Mouse (Mus musculus) liver, embryonic 11.5 days (tissue): ENCODE measurements around the gene Gli3. TPM values are rescaled to one million over a fixed set of nuclear protein-coding genes. Genes with fewer than 3 reads are reported as not detected.

ENCODE experiments used
- ATAC-seq: fragments of 200-750 bp; cut with Nextera tagmentation; replicated peaks from 2 replicates; pipeline ENCODE4 v1.8.0; 2017; ENCODE audit warnings: moderate number of reproducible peaks, mild to moderate bottlenecking, moderate TSS enrichment, moderate library complexity; ENCODE audit not compliant: low FRiP score
- DNase-seq: peaks from one replicate; pipeline ENCODE4 v3.0.0-alpha.2; 2017; ENCODE audit warnings: low spot score
- H3K27ac ChIP-seq: fragments of 300-500 bp; sonication (generic); 2 replicates; pipeline ENCODE4 v1.5.1; 2014; ENCODE audit warnings: mild to moderate bottlenecking, low read depth, low read length, control low read depth
- H3K27me3 ChIP-seq: fragments of 300-500 bp; sonication (generic); replicated peaks from 2 replicates; pipeline ENCODE4 v1.6.1; 2014; ENCODE audit warnings: low read length, mixed read lengths; ENCODE audit not compliant: control insufficient read depth, insufficient read depth
- H3K36me3 ChIP-seq: fragments of 300-500 bp; sonication (generic); 2 replicates; pipeline ENCODE4 v1.6.1; 2014; ENCODE audit warnings: mild to moderate bottlenecking, low read length, moderate library complexity, mixed read lengths; ENCODE audit not compliant: control insufficient read depth, insufficient read depth
- H3K4me1 ChIP-seq: fragments of 300-500 bp; sonication (generic); replicated peaks from 2 replicates; pipeline ENCODE4 v1.6.1; 2014; ENCODE audit warnings: low read length, mixed read lengths; ENCODE audit not compliant: control insufficient read depth, insufficient read depth
- H3K4me2 ChIP-seq: fragments of 300-500 bp; sonication (generic); 2 replicates; pipeline ENCODE4 v1.6.1; 2014; ENCODE audit warnings: mild to moderate bottlenecking, control low read depth, moderate library complexity
- H3K4me3 ChIP-seq: fragments of 300-500 bp; sonication (generic); 2 replicates; pipeline ENCODE4 v1.5.1; 2014; ENCODE audit warnings: low read depth, low read length, control low read depth
- H3K9ac ChIP-seq: fragments of 300-500 bp; sonication (generic); 2 replicates; pipeline ENCODE4 v1.6.1; 2014; ENCODE audit warnings: low read depth, low read length, control low read depth
- H3K9me3 ChIP-seq: fragments of 300-500 bp; sonication (generic); 2 replicates; pipeline ENCODE4 v1.6.1; 2016; ENCODE audit warnings: low read length, inconsistent platforms, mixed read lengths; ENCODE audit not compliant: control insufficient read depth
- WGBS: fragments of 180-500 bp; shearing (Covaris S2); extraction: QIAGEN DNeasy Blood & Tissue Kit; methylation state at CpG from one replicate; pipeline ENCODE4 v1.1.7; 2014; 5-methylcytosine and 5-hydroxymethylcytosine counted together
- polyA plus RNA-seq: library from polyadenylated mRNA; unstranded; fragments of >200 nt; fragmentation: Nextera tagmentation; extraction: Ambion mirVana; gene quantifications from 2 replicates; pipeline ENCODE4 v1.2.1, GENCODE M21; 2014

The Gli3 gene
- polyA plus RNA-seq, 1 experiment from 2014 or later: 6.7 TPM

GRCm38 (mm10) chr13:15618051-15618692, 155.1 kb downstream of the Gli3 start:
- Histone ChIP-seq H3K4me1 (no peaks in the 10 kb centered on the region), H3K9ac (no peak overlapping the region), H3K36me3 (no peaks in the 10 kb centered on the region), H3K4me2 (no peak overlapping the region), H3K27me3 (no peaks in the 10 kb centered on the region), H3K27ac (no peak overlapping the region), H3K4me3 (no peak overlapping the region), H3K9me3 (no peaks in the 10 kb centered on the region)
- ATAC-seq (no peak), DNase-seq (no peak)
- 64% methylated on average over 5 of the region's 5 CpGs for WGBS

DNA sequence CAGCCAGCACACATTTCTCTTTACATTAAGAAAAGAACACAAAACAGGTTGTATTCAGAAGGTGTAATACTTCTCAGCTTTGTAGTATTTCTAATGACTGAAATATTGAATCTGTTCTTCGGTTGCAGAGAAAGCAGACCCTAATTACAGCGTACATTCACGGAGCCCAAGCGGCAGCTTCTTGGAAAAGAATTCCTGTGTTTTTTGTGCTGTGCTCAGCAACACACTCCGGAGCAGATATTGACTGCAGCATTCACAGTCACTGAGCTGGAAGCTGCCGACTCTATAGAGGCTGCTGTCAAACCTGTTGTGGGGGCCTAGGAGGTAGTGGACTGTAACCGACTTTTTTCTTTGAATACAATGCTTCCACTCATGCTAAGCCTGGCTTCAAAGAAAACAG, 158.0 kb downstream of the Gli3 start:
- DNase-seq: no peak
- H3K9ac ChIP-seq: no peak overlapping the region
- no peaks in the 10 kb centered on the region for H3K4me1 ChIP-seq
- H3K36me3 ChIP-seq: no peaks in the 10 kb centered on the region
- WGBS: 87% methylated on average over 7 of the region's 7 CpGs
- no peak overlapping the region for H3K27ac ChIP-seq
- ATAC-seq: no peak
- no peaks in the 10 kb centered on the region for H3K27me3 ChIP-seq
- no peaks in the 10 kb centered on the region for H3K9me3 ChIP-seq
- no peak overlapping the region for H3K4me2 ChIP-seq
- H3K4me3 ChIP-seq: no peak overlapping the region

- no peak for DNase-seq
- H3K27ac ChIP-seq: no peak overlapping the region
- WGBS: 61% methylated on average over 8 of the region's 8 CpGs
Measured at GRCm38 (mm10) chr13:15624490-15625353, 161.7 kb downstream of the Gli3 start.

GRCm38 (mm10) chr13:15641548-15641947, 178.5 kb downstream of the Gli3 start:
- WGBS: 71% methylated on average over 1 of the region's 1 CpGs
- Histone ChIP-seq H3K27ac (no peak overlapping the region), H3K36me3 (no peaks in the 10 kb centered on the region), H3K4me1 (0 out of 2 replicates have a peak, but pooled peaks cover 2% of the 10 kb centered on the region), H3K27me3 (no peaks in the 10 kb centered on the region), H3K4me3 (no peak overlapping the region), H3K9me3 (no peaks in the 10 kb centered on the region), H3K4me2 (no peak overlapping the region), H3K9ac (no peak overlapping the region)
- no peak for DNase-seq
- peak; percentile 63 for ATAC-seq

More at GRCm38 (mm10) chr13:15624490-15625353, 161.7 kb downstream of the Gli3 start:
- no peak for ATAC-seq
- H3K9ac ChIP-seq: no peak overlapping the region
- H3K4me1 ChIP-seq: no peaks in the 10 kb centered on the region
- H3K27me3 ChIP-seq: no peaks in the 10 kb centered on the region
- no peaks in the 10 kb centered on the region for H3K36me3 ChIP-seq
- H3K9me3 ChIP-seq: no peaks in the 10 kb centered on the region
- no peak overlapping the region for H3K4me3 ChIP-seq
- no peak overlapping the region for H3K4me2 ChIP-seq

GRCm38 (mm10) chr13:15660502-15660901, 197.5 kb downstream of the Gli3 start:
- Histone ChIP-seq H3K4me3 (no peak overlapping the region), H3K27ac (no peak overlapping the region), H3K9ac (no peak overlapping the region), H3K36me3 (no peaks in the 10 kb centered on the region), H3K4me1 (no peaks in the 10 kb centered on the region; the same call in 1 of the 2 replicates), H3K27me3 (no peaks in the 10 kb centered on the region), H3K4me2 (no peak overlapping the region), H3K9me3 (no peaks in the 10 kb centered on the region)
- 75% methylated on average over 5 of the region's 5 CpGs for WGBS
- ATAC-seq: no peak
- DNase-seq: no peak

DNA sequence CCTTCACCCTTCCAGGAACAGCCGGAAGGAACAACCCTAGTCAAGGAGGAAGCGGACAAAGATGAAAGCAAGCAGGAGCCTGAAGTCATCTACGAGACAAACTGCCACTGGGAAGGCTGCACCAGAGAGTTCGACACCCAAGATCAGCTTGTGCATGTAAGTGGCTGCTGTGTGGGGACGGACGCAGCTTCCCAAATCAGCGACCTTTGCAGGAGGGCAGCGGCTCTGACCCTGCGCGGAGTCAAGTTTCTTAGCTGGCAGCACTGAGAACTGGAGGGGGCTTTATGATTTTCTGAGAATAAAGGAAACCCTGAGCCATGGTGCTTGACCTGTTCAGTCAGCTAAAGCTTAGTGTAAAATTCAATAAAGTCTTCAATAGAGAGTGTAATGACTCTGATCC, 199.3 kb downstream of the Gli3 start:
- 79% methylated on average over 10 of the region's 10 CpGs for WGBS
- ATAC-seq (no peak), DNase-seq (no peak)
- Histone ChIP-seq H3K4me2 (no peak overlapping the region), H3K4me3 (no peak overlapping the region), H3K36me3 (no peaks in the 10 kb centered on the region), H3K27ac (no peak overlapping the region), H3K27me3 (no peaks in the 10 kb centered on the region), H3K9ac (no peak overlapping the region), H3K9me3 (no peaks in the 10 kb centered on the region), H3K4me1 (no peaks in the 10 kb centered on the region; the same call in 1 of the 2 replicates)

DNA sequence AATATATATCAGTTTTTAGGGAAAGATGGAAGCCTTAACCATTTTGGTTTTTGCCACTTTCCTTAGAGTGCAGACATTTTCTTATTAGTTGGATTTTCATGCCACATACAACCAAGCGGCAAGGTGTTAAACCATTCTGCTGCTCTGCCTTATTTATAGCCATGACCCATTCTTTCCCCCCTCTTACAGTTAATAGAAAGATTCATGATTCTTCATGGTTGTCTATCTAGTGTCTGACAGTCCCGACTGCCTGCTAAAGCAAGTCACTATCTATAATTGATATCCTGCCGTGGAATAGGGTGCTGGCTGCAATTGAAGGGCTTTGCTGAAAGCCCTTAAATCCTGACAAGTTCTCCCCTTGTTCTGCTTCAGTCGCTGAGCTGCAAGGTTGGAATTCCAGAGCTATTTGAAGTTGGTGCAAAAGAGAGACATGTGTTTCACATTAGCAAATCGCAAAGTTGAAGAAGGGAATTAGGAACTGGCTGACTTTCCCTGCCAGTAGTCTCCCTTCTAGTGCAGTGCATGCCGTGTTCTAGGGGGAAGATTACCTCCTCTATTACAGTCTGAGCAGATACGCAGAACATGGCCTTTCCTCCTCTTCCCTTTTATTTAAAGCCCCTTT, 201.7 kb downstream of the Gli3 start:
- H3K27me3 ChIP-seq: no peaks in the 10 kb centered on the region
- no peaks in the 10 kb centered on the region for H3K9me3 ChIP-seq
- H3K4me1 ChIP-seq: peaks cover 4% of the 10 kb centered on the region; the same call in 1 of the 2 replicates
- no peak overlapping the region for H3K27ac ChIP-seq
- no peak overlapping the region for H3K9ac ChIP-seq
- no peak overlapping the region for H3K4me3 ChIP-seq
- H3K4me2 ChIP-seq: no peak overlapping the region
- WGBS: 60% methylated on average over 7 of the region's 7 CpGs
- ATAC-seq (no peak), DNase-seq (no peak)
- no peaks in the 10 kb centered on the region for H3K36me3 ChIP-seq

DNA sequence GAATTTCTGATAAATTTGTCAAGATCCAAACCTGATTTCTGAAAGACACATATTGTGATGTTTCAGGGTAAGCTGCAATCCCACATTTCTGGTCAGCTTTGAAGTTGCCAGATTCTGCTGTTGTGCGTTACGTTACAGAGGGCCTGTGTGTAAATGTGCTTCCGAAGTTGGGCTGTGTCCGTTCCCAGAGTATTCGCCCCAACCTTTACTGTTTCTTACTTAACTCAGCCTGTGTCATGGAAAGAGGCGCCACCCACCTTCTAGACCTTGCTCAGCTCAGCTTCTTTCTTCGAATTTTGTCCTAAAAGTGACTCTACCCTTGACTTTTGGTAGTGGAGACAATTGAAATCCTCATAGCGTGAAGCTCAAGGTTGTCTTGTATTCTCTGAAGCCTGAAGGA, 202.5 kb downstream of the Gli3 start:
- 84% methylated on average over 8 of the region's 8 CpGs for WGBS
- Histone ChIP-seq H3K4me1 (peaks cover 9% of the 10 kb centered on the region), H3K9me3 (no peaks in the 10 kb centered on the region), H3K9ac (no peak overlapping the region), H3K4me3 (no peak overlapping the region), H3K4me2 (no peak overlapping the region), H3K27me3 (no peaks in the 10 kb centered on the region), H3K36me3 (no peaks in the 10 kb centered on the region), H3K27ac (no peak overlapping the region)
- ATAC-seq (no peak), DNase-seq (no peak)
